Mouse (Mus musculus): ENCODE measurements at regions not wholly inside any gene's neighbourhood (a gene's known extent, or its start where the extent isn't known, plus 50 kb on each side); places are given as distances from the start of the nearest gene placed in this dataset.
"Not testable (repeated sequence)": the region's sequence is repeated elsewhere in the genome, so short reads cannot be mapped to it uniquely, and the experiment has no call there.

DNA sequence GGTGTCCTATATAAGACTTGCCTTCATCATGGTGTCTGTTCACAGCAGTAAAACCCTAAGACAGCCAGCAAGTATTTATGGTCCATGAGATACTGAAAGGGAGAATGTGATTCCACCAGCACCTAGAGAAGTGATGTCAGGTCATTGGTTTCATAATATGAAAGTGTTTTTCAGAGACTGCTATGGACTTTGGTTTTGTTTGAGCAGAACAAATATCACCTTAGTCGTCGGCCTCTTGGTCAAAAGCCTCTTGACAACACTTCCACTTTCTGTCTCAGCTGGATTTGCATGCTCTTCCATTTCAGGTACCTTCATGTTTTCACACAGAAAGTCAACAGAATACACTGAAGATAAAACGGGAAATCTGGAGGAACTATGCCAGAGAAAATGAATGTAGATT is 56.7 kb upstream of the Lrrc8b start:
- DNase-seq, result no peak

DNA sequence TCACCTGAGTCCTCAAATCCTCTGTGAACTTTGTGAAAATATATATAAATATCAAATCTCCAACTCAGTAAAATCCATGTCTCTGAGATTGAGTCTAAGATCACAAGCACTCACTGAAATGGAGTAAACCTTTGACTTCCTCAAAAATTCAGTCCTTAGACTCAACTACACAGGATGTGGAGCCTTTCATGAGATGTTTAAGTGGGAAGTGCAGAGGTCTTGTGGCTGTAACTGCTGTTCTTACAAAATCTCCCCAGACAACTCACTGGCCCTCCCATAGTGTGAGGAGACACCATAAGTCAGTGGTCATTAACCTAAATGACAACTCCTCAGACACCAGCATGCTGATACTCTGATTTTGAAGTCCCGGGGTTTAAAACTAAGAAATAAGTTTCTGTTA is 59.2 kb upstream of the Lrrc8b start:
- DNase-seq, result not testable (repeated sequence)

- DNase-seq, result peak; percentile 10
Measured at GRCm38 (mm10) chr5:105354041-105354440, 60.5 kb upstream of the Gbp6 start.

- peak; percentile 9 for DNase-seq
Measured at GRCm38 (mm10) chr5:105346463-105346862, 53.0 kb upstream of the Gbp6 start.

- DNase-seq, result peak; percentile 3
Measured at GRCm38 (mm10) chr5:105345953-105346352, 52.5 kb upstream of the Gbp6 start.

DNA sequence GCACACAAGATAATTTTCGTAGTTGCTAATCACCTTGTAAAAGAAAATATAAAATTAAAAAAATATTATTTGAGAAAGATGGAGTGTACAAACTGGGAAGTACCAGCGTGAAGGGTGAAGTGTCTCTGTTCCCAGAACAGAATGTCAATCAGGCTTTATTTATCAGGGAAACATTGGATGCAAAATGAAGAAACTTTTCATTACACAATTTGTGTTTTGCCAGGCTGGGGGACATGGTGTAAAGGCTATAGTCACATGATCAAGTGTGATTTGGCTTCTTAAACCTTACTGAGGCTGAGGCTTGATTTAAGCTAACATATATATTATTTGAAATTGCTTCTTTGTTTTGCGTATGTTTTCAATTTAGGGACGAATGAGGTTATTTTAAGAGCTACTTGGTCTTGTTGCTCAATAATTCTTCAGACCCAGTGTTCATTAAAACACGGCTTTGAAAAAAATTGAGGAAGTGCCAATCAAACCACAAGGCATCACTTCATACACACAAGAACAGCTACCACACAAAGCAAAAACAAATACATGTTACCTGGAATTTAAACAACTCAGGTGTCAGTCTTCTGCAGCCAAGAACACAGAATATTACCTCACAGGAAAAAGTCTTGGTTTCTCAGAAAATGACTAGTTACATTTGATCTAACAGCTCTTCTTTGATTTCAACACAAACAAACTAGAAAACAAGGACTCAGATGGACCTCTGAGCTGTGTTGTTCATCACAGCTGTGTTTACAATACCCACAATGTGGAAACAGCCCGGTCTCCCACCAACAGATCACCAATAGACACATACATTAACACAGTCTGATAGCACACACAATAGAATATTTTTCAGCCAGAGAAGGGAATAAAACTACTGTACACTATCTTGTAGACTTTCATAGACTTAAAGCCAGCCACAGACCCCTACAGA is 51.6 kb upstream of the Gbp6 start:
- no peak for DNase-seq

GRCm38 (mm10) chr5:105343816-105344215 is 50.3 kb upstream of the Gbp6 start:
- DNase-seq, result not testable (repeated sequence)
